Mouse (Mus musculus): Measurements from ENCODE around the gene Dapk3. TPM values are rescaled to one million over a fixed set of nuclear protein-coding genes. Genes with fewer than 3 reads are reported as not detected.
A peak's percentile ranks its signal among the peaks of the same experiment; 100 is the strongest.

Dapk3 gene
- total RNA-seq, 2 experiments from 2014 or later: 73.6 to 78.4 TPM

DNA sequence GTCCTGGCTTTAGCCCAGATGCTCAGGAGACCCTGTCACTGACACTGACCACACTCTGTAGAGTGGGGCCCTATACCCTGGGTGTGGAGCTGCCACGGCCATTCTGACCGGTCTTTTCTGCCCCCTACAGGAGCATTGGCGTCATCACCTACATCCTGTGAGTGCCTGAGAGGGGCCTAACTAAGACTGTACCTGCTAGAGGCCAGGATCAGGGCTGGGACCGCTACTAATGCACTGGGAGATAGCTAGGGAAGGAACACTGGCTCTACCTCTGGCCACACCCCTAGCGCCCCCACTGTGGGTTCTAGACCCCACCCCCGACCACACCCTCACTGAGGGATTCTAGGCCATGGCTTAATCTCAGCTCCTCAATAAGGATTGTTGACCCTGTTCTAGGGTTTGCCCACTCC lies 8.1 kb downstream of the Dapk3 start:
- no peak overlapping the region for H3K4me3 ChIP-seq
- peak overlapping the region; percentile 98; the same call in 1 of the 2 replicates for H3K27ac ChIP-seq
- TF ChIP-seq CTCF (conservative IDR thresholded peaks at IDR 0.05): peak; percentile 55
- DNase-seq (ENCODE audit: low spot score in 2 of 2): no peak

DNA sequence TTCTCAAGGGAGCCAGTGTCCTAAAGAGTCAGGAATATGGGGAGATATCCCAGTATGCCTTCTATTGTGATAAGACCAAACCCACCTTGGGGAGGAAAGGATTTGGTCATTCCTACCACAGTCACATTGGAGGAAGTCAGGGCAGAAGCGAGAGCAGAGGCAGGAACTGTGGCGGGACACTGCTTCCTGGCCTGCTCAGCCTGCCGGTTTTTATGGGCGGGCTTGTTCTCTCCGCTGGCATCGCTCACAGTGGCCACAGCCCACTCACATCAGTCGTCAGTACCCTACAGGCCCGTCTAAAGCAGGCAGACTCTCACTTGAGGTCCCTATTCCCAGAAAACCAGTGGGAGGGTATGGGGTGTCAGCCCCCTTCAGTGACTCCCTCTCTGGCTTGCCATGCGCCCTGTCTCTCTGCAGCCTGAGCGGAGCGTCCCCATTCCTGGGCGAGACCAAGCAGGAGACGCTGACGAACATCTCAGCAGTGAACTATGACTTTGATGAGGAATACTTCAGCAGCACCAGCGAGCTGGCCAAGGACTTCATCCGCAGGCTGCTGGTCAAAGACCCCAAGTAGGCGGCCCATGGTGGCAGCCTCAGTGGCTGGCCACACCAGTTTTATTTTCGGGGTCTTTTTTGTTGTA lies 8.7 kb downstream of the Dapk3 start:
- peak overlapping the region; percentile 98 for H3K27ac ChIP-seq
- no peak overlapping the region; the same call in 1 of the 2 replicates for H3K4me3 ChIP-seq
- DNase-seq (ENCODE audit: low spot score in 2 of 2): no peak
- TF ChIP-seq CTCF (conservative IDR thresholded peaks at IDR 0.05): no peak

DNA sequence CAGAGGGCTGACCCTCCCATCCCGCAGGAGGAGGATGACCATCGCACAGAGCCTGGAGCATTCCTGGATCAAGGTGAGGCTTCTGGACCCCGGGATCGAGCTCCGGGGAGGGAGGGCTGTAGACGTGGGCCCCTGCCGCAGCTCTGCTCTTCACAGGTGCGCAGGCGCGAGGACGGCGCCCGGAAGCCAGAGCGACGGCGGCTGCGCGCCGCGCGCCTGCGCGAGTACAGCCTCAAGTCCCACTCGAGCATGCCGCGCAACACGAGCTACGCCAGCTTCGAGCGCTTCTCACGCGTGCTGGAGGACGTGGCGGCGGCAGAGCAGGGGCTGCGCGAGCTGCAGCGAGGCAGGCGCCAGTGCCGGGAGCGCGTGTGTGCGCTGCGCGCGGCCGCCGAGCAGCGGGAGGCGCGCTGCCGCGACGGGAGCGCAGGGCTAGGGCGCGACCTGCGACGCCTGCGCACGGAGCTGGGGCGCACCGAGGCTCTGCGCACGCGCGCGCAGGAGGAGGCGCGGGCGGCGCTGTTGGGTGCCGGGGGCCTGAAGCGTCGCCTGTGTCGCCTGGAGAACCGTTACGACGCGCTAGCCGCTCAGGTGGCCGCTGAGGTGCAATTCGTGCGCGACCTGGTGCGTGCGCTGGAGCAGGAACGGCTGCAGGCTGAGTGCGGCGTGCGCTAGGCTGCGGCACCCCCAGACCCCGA lies 9.6 kb downstream of the Dapk3 start:
- H3K27ac ChIP-seq: peak overlapping the region; percentile 98
- TF ChIP-seq CTCF (conservative IDR thresholded peaks at IDR 0.05): no peak
- H3K4me3 ChIP-seq: peak overlapping the region; percentile 63
- peak; percentile 84 to 85 for DNase-seq (ENCODE audit: low spot score in 2 of 2)

DNA sequence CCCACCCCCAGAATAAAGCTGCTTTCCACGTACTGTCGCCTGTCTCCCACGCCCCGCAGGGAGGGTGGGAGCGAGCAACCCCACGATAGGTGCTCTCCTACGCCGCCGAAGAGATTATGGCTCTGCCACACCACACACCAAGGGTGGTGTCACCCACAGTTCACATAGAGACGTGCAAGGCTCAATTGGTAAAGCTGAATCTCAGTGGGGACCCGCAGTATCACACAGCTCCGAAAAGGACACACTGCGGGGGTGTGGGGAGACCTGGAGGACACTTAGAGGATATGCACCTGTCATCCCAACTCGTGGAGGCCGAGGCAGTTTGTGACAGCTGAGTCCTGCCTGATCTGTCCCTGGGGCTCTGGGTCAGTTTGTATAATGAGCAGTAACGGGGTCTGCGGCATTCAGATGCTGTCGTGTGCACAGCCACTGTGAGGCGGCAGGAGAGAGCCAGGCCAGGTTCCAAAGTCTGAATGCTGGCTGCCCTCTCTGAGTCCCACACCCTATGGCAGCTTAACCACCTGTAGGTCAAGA lies 10.2 kb downstream of the Dapk3 start:
- Histone ChIP-seq H3K4me3 (peak overlapping the region; percentile 63), H3K27ac (peak overlapping the region; percentile 98)
- no peak for DNase-seq (ENCODE audit: low spot score in 2 of 2)
- no peak for TF ChIP-seq CTCF (conservative IDR thresholded peaks at IDR 0.05)

DNA sequence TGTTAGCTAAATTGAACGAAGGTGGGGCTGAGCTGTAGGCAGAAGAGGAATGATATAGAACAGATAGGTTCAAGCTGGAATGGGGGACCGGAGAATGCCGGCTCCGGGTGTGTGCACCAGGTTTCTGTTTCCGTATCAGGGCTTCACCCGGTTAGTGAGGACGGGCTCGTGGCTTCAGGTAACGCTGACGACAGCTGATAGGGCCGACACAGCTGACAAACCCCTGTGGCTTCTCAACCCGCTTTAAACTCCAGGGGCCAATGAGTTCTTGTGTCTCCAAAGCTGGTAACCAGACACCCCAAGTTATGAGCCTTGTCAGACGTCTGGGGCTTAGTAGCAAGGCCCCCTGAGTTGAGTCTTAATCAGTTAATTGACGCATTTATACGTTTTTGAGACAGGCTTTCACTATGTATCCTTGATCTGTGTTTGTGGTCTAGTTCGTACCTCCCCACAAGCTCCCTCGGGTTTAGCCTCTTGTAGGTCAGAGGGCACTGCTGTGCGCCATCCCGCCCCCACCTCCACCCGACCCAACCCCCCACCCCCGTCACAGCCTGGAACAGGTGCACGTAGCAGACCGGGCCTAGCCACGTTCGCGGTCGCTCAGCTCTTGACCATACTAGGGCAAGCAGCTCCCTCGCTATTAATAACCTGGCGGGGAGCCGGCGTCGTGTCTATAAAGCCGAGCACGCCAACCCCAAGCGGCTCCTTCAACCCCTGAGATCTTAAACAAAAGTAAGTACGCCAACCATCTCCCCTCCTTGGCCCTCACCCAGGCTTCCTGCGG lies 11.4 kb downstream of the Dapk3 start:
- no peak for DNase-seq (ENCODE audit: low spot score in 2 of 2)
- peak overlapping the region; percentile 98; the same call in 1 of the 2 replicates for H3K27ac ChIP-seq
- H3K4me3 ChIP-seq: no peak overlapping the region
- TF ChIP-seq CTCF (conservative IDR thresholded peaks at IDR 0.05): no peak

DNA sequence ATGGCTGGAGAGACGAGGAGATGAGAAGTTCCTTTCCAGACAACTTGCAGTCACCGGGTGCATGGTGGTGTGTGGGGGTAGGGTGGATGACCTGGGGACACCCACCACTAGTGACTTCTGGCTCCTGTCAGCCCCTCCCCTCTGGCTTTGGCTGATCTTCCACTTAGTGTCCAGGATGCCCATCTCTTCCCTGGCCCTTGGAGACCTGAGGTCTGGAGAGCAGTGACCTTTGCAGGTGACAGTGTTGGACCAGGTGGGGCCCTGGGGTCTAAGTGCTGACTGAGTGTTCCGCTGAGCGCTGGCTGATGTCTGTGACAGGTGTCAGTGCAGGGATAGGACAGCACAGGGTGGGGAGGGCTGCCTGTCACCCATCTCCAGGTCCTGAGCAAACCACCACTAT lies 12.5 kb downstream of the Dapk3 start:
- Histone ChIP-seq H3K27ac (no peak overlapping the region), H3K4me3 (no peak overlapping the region)
- no peak for DNase-seq (ENCODE audit: low spot score in 2 of 2)
- TF ChIP-seq CTCF (conservative IDR thresholded peaks at IDR 0.05): no peak

DNA sequence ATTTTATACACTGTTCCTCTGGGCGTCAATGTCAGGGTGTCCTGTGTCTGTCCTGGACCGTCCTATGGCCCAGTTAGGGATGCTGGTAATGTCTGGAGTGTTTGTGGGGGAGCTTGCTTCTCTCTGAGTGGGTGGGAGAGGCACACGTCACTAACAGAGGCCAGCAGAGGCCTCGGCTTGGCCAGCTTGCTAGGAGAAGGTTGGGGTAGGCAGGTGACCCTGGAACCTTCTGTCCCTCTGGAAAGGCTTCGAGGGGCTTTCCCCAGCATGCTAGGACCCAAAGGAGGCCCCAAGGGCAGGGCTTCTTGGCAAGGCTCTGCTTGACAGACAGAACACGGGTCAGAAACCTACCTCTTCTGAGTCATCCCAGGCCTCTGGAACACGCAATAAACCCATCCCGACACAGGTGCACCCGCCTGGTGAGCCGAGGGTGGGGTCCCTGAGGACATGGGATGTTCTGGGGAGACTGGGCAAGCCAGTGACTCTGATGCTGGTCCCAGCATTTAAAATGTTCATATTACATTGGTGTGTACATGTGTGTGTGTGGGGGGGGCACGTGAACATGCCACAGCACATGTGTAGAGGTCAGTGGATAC lies 13.8 kb downstream of the Dapk3 start:
- no peak for TF ChIP-seq CTCF (conservative IDR thresholded peaks at IDR 0.05)
- Histone ChIP-seq H3K27ac (no peak overlapping the region), H3K4me3 (no peak overlapping the region)
- no peak for DNase-seq (ENCODE audit: low spot score in 2 of 2)

DNA sequence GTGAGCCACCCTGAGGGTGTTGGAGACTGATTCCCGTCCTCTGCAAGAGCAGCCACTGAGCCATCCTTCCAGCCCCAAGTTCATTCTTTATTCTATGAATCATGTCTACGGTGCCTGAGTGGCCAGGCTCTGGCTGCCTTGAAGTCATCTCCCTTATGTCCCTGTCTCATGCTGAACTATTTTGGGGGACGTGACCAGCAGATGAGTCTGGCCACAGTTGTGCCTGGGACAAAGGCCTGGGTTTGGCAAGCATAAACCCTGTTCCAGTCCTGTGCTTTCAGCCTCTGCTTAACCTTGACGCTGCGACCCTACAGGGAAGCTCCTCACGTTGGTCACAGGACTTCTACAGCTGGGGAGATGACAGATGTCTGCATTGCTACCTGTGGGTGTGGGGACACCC lies 14.5 kb downstream of the Dapk3 start:
- TF ChIP-seq CTCF (conservative IDR thresholded peaks at IDR 0.05): no peak
- Histone ChIP-seq H3K4me3 (no peak overlapping the region), H3K27ac (no peak overlapping the region)
- DNase-seq (ENCODE audit: low spot score in 2 of 2): no peak

DNA sequence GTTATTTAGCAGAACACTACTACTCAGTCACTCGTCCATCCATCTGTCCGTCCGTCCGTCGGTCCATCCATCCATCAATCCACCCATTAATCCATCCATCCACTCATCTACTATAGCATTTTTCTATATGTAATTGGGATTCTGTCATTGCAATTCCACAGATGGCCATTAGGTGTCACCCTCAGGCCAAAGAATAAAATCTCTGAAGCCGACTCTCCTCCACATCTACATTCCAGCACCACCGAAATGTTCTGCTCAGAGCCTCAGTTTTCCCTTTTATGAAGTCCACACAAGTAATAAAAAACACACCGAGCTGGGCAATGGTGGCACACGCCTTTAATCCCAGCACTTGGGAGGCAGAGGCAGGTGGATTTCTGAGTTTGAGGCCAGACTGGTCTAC lies 15.4 kb downstream of the Dapk3 start:
- H3K4me3 ChIP-seq: no peak overlapping the region
- peak in 1 of 2 experiments; percentile 74 for DNase-seq (ENCODE audit: low spot score in 2 of 2)
- H3K27ac ChIP-seq: no peak overlapping the region
- TF ChIP-seq CTCF (conservative IDR thresholded peaks at IDR 0.05): peak; percentile 93

DNA sequence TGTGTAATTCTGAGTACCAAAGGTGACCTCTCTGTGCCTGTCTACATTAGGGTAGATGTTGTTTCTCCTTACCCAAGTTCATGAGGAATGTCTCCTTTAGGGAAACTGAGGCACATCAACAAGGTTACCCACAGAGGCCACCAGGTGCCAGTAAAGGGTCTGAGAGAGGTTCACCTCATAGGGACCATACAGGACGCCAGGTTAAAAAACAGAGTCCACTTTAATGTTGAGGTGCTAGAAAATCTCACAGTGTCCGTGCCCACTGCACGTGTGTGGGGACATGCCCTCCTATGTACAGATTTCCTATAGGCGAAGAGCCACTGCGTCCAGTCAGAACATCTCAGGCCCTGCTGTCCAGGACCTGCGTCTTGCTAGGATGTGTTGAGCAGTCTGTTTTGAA lies 16.2 kb downstream of the Dapk3 start:
- no peak overlapping the region for H3K27ac ChIP-seq
- H3K4me3 ChIP-seq: no peak overlapping the region
- TF ChIP-seq CTCF (conservative IDR thresholded peaks at IDR 0.05): no peak
- no peak for DNase-seq (ENCODE audit: low spot score in 2 of 2)

DNA sequence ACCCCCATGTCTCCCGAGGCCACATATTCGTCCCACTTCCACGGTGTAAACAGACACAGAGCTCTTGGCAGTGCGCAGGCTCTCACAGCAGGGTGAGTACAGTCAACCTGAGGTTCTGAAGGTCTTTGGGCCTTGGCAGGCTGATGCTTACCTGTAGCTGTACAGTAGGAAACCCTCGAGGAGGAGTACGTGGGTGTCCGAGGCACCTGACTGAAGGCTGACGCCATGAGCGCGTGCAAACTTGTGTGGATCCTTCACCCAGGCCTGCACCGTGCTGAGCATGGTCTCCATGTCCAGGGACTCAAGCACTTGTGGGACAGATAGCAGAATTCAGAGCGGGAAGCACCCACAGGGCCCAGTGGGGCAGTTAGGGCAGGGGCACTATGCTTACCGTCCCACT lies 17.3 kb downstream of the Dapk3 start:
- H3K27ac ChIP-seq: no peak overlapping the region
- no peak for TF ChIP-seq CTCF (conservative IDR thresholded peaks at IDR 0.05)
- no peak for DNase-seq (ENCODE audit: low spot score in 2 of 2)
- H3K4me3 ChIP-seq: no peak overlapping the region

DNA sequence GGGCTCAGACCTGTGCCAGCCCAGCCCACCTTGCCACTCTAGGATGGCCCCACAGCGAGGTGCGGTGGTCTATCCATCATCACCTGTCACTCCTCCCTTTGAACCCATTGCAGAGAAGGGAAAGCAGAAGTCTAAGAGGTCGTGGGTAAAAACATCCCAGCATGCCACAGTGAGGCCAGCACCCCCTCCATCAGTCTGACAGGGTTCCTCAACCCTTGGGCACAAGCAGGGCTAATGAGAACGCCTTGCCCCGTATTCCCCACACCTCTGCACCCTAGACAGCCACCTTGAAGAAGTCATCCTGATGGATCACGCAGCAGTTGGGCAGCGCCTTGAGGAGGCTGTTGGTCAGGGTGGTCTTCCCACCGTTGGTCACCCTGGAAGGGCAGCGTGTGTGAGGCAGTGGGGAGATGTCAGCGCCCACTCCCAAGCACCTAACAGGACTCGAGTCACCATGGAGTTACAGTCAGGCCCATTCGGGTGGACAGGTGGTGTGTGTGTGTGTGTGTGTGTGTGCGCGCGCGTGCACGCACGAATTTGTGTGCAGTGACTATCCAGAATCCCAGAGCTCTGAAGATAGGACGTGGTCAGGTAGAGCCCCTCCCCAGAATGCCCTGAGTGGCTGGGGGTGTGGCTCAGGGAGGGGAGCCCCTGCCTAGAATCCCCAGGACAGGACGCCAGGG lies 17.9 kb downstream of the Dapk3 start:
- TF ChIP-seq CTCF (conservative IDR thresholded peaks at IDR 0.05): no peak
- no peak for DNase-seq (ENCODE audit: low spot score in 2 of 2)
- Histone ChIP-seq H3K27ac (no peak overlapping the region), H3K4me3 (no peak overlapping the region)

All from layer of hippocampus, adult 2 months (tissue).